Mouse (Mus musculus) urinary bladder, adult 2 months (tissue): ENCODE measurements around the gene Olfr1325. TPM values are rescaled to one million over a fixed set of nuclear protein-coding genes. Genes with fewer than 3 reads are reported as not detected.
"Not testable (repeated sequence)": the region's sequence is repeated elsewhere in the genome, so short reads cannot be mapped to it uniquely, and the experiment has no call there.

Source experiments
- DNase-seq: peaks from one replicate; pipeline ENCODE4 v3.0.0; 2022; ENCODE audit warnings: low spot score
- polyA plus RNA-seq: library from polyadenylated mRNA; depleted of rRNA; stranded (reverse); fragments of >200 nt; gene quantifications from 2 replicates; pipeline ENCODE4 v1.2.3, GENCODE M21; 2012; rRNA removed

Gene Olfr1325
- not detected in 2 replicates for polyA plus RNA-seq

GRCm38 (mm10) chrX:74592379-74592778, at the start of gene Olfr1325:
Olfr1325 (plus strand) TSS chrX:74592679.
- DNase-seq: no peak

GRCm38 (mm10) chrX:74574788-74575187, 17.7 kb upstream of the Olfr1325 start, which contains the start of gene Olfr1326-ps1:
Olfr1326-ps1 (minus strand) TSS chrX:74574888.
- no peak for DNase-seq

DNA sequence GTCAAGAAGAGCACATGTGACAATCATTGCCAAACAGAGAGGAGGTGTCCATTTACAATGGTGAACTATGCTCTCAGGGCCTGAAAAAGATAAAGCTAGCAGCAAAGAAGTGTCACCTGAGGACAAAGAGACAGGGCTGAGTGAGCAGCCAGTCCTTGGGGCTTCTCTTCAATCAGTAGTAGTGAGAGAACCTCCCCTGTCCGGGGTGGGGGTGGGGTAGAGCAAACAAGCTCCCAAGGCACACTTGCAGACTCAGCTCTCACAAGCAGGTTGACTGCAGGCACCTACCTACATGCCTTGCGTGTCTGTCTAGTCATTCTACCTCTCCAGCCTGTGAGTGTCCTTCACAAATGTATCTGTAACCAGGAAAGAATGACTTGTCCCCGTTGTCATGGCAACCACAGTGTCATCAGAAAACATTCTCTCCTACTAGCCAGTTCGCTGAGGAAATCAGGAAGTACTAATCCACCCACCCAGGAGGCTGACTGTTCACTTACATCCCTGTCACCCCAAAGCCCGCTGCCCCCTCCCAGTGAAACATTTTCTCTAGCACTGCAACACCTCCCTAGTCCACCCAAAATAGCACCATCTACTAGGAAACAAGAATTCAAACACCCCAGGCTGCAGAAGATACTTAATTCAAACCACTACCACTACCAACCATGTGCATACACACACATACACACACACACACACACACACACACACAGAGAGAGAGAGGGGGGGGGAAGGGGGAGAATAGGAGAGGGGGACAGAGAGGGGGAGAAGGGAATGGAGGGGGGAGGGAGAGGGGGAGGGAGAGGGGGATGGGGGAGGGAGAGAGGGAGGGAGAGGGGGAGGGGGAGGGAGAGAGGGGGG, 53.2 kb downstream of the Olfr1325 start, which contains the start of gene Gm5640:
TSS of gene Gm5640 (minus strand) at position 170 of the 858 bp plus-strand sequence.
- DNase-seq: not testable (repeated sequence)

DNA sequence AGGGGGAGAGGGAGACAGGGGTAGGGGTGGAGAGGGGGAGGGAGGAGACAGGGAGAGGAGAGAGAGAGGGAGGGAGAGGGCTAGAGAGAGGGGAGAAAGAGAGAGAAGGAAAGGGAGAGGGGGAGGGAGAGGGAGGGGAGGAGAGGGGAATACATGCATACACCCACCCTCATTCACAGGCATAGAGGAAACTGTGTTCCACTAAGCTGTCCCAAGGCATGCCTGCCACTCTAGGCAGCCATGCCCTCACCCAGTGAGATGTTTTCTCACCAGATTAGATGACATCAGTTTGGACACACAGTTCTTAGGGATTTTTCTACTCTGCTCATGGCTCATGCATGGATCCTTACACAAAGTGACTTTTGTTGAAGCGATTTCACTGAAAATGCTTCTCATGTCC, 53.9 kb downstream of the Olfr1325 start:
- not testable (repeated sequence) for DNase-seq

Other genes starting within 250 kb of the Olfr1325 start
- 67.1 and 87.5 TPM in 2 replicates for gene Lage3, start 239.1 kb upstream of the Olfr1325 start, polyA plus RNA-seq
- gene Ubl4a, start 219.5 kb upstream of the Olfr1325 start, polyA plus RNA-seq: 54.3 and 66.7 TPM in 2 replicates
- gene Slc10a3, start 219.3 kb upstream of the Olfr1325 start, polyA plus RNA-seq: 14.1 and 18.0 TPM in 2 replicates
- gene Fam3a, start 199.4 kb upstream of the Olfr1325 start, polyA plus RNA-seq: 38.3 and 40.6 TPM in 2 replicates
- gene Ikbkg, start 199.4 kb upstream of the Olfr1325 start, polyA plus RNA-seq: 25.0 and 26.3 TPM in 2 replicates
- gene G6pdx, start 163.5 kb upstream of the Olfr1325 start, polyA plus RNA-seq: 95.5 and 113 TPM in 2 replicates
- gene Gm6880, start 111.3 kb upstream of the Olfr1325 start, polyA plus RNA-seq: not detected in 2 replicates
- not detected in 2 replicates for gene Olfr1326-ps1, start 17.8 kb upstream of the Olfr1325 start, polyA plus RNA-seq
- not detected in 2 replicates for gene Gm5640, start 53.0 kb downstream of the Olfr1325 start, polyA plus RNA-seq
- not detected in 2 replicates for gene Gm6890, start 148.2 kb downstream of the Olfr1325 start, polyA plus RNA-seq
- gene Gm5936, start 244.5 kb downstream of the Olfr1325 start, polyA plus RNA-seq: not detected in 2 replicates